Mouse (Mus musculus) lung, adult 18-20 months (tissue): Measurements from ENCODE around the gene Neu1.
"Not testable (repeated sequence)": the region's sequence is repeated elsewhere in the genome, so short reads cannot be mapped to it uniquely, and the experiment has no call there.

Experiments used
- DNase-seq, 2 experiments: peaks; one replicate each; pipeline ENCODE4 v3.0.0; 2022; ENCODE audit warnings: mixed read lengths in 2 of 2

Gene Neu1

DNA sequence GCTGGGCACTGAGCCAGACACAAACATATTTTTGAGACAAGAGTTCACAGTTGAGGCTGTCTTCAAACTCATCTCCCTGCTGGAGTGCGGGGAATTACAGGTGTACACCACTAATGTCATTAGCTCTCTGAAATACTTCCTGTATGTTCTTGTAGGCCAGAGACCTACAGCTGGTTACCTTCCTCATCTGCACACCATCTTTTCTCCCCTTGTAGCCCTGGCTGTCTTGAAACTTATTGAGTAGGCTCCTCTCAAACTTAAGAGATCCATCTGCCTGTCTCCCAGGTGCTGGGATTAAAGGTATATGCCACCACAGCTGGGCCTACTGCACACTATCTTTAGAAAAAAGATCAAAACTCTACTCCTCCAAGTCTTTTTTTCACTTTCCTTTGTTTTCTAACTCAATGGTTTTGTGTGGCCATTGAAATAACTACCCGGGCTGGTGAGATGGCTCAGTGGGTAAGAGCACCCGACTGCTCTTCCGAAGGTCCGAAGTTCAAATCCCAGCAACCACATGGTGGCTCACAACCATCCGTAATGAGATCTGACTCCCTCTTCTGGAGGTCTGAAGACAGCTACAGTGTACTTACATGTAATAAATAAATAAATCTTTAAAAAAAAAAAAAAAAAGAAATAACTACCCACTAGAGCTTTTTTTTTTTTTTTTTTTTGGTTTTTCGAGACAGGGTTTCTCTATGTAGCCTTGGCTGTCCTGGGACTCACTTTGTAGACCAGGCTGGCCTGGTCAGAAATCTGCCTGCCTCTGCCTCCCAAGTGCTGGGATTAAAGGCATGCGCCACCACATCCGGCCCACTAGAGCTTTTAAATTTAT, 17.9 kb downstream of the Neu1 start:
- not testable (repeated sequence) for DNase-seq

DNA sequence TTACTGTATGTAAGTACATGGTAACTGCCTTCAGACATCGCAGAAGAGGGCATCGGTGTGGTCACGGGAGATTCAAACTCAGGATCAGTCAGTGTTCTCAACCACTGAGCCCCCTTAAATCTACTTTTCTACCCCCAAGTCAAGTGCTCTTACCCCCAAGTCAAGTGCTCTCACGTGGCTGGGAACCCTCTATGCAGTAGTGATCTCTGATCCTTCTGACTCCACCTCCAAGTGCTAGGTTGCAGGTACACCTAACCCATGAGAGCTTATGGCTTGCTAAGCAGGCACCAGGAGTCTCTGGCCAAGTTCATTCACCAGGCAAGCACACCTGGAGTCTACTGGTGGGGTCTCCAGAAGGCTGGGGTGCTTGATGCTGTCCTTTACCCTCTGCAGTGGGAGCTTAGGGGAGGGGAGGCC, 18.5 kb downstream of the Neu1 start:
- DNase-seq: no peak

DNA sequence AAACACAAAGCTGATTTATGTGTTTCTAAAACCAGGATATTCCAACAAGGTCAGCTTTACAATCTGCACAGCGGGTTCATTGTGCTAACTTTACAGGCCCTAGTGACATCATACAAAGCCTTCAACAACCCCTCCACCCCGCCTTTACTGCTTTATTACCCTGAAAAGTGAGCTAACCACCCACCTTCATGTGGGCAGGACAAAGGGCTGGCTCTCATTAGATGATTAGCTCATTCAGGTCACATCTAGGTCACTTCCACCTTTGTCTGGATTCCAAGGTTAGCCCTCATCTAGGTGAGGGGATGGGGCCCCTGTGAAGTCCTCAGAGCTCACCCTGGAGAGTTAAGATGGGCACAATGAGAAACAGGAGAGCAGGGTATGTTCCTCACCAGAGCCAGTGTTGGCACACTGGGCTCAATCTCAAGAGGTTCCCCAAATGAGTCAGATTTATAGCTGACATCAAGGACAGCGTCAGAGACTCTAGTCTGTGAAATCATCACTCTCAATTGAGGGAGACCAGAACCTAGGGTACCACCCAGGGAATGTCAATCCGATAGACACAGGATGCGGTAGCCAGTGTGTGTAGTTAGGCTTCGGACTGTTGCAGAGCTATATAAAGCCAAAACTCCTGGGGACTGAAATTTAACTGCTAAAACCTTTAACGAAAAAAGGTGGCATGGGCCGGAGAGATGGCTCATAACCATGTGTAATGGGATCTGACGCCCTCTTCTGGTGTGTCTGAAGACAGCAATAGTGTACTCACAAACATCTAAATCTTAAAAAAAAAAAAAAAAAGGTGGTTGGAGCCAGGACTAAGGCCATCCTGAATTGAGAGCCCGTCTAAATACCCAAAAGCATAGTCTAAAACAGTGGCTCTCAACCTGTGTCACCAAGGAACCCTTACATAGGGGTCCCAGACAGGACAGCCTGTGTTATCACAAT, 19.7 kb downstream of the Neu1 start:
- no peak for DNase-seq

DNA sequence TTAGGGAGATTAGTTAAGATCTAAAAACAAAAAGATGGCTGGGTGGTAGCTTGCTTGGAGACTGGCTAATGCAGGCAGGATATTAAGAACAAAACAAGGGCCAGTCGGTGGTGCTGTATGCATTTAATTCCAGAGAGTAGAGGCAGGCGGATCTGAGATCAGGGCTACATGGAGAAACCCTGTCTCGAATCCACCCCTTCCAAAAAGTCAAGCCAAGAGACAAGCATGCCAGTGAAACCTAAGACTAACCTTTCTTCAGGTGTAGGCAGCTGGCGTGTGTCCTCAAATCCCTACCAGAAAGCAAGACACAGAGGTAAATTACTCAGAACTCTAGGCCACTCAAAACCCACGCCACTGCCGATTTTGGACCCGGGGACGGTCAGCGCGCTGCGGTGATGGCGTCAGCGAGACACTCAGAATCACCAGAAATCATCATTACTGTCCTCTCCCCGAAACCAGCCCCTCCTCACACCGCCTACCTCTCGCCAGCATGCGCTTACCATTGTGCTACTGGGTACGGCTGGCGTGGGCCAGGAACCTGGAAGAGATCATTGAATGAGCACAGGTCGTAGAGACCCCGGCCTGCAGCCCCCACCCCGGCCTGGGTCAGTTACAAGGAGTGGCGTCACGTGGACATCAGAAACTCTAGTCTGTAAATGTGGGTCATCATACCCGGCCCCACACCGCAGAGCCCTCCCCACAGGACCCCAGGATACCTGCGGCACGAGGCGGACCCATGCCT, 20.8 kb downstream of the Neu1 start:
- no peak for DNase-seq

DNA sequence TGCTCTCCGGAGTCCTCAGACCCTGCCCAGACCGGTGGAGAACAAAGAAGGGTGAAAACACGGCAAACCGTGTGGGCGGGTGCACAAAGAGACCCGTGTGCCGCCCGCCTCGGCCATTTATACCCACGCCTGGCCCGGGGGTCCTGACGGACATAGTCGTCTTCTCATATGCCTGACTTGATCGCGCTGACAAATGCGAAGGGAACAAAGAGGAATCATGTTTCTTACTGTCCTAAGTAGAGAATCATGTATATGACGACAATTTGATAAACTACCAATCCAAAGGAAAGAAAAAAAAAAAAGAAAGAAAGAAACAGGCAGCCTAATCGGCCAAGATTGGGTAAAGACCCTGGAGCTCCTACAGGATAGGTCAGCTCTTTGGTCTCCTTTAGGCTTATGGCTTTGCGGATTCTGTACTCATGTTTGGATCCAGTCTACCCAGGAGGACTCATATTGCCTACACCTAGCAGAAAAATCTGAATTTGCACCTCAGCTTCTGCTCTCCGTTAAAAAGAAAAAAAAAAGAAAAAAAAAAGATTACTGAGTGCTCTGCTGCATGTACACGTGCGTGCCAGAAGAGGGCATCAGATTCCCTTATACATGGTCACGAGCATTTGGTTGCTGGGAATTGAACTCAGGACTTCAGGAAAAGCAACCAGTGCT, 21.5 kb downstream of the Neu1 start:
- peak; percentile 74 to 77 for DNase-seq

DNA sequence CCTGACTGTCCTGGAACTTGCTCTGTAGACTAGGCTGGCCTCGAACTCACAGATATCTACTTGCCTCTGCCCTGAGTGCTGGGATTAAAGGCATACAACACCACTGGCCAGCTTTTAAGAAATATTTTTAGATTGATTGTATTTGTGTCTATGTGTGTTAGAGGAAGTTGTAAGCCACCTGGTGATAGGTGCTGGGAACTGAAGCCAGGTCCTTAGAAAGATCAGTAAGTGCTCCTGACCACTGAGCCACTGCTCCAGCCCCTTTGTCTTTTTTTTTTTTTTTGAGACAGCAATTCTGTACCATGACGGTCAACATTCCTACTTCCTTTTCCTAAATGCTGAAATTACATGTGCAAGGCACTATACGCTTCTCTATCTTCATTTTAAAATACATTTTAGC, 22.2 kb downstream of the Neu1 start:
- no peak for DNase-seq

DNA sequence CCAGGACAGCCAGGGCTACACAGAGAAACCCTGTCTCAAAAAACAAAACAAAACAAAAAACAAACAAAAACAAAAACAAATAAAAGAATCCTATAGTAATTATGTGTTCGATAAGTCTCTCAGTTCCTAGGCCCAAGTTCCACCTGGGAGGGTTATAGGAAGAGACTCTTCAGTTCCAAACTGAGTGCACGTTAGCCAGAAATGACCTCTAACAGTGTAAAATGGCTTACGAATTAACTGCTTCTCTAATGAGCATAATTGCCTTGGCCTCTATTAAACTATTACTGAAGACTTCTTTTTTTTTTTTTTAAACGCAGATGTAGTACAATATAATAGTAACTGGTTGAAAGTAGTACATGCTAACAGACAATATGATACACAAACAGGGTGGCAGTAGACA, 22.9 kb downstream of the Neu1 start:
- DNase-seq: no peak

DNA sequence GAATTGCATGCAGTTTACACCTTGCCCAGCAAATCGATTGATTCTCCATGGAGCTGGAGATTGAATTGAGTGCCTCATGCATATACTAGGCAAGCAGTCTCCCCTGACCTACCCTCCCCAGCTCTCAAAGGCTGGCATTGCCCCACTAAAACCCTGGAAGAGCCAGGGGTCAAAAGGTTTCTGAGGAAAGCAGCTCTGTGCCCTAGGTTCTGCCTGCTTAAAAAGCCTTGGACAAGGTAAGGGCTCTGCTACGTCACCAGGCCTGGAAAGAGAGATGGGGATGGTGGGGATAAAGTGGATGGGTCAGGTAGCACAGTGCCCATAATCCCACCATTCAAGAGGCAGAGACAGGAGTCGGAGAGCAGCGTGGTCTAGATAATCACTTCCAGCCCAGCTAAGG, 23.8 kb downstream of the Neu1 start:
- DNase-seq: no peak

DNA sequence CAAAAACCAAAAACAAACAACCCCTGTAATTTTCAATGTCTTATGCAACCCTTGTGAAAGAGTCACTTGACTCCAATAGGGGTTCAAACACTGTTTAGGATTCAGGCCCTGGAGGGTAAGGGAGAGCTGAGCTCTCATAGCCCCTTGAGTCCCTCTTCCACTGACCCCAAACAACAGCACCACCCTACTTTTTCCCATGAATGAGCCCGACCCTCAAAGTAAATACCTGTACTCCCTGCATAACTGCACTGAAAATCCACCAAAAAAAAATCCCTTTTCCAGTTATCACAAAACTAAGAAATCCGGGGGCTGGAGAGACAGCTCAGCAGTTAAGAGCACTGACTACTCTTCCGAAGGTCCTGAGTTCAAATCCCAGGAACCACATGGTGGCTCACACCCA, 24.8 kb downstream of the Neu1 start:
- DNase-seq: no peak

DNA sequence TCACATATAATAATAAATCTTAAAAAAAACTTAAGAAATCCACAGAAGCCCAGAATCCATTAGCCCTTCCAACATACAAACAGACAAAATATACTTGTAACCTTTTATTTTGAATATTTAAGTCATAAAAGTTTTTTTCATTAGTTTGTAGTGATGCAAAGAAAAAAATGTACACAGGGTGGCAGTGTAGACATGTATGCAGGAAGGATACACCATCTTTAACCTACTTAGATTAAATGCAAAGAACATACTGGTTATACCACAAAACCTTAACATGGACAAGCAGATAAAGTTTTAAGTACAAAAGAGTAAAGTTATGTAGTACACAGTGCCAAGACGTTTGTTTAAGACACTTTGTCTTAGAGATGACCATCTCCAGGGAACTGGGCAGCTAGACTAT, 25.3 kb downstream of the Neu1 start:
- no peak for DNase-seq

DNA sequence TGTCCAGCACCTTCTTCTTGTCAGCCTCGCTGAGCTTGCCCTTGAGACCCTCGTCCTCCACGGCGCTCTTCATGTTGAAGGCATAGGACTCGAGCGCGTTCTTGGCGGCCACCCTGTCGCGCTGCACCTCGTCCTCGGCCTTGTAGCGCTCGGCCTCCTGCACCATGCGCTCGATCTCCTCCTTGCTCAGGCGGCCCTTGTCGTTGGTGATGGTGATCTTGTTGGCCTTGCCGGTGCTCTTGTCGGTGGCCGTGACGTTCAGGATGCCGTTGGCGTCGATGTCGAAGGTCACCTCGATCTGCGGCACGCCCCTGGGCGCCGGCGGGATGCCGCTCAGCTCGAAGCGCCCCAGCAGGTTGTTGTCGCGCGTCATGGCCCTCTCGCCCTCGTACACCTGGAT, 26.2 kb downstream of the Neu1 start:
- not testable (repeated sequence) for DNase-seq

DNA sequence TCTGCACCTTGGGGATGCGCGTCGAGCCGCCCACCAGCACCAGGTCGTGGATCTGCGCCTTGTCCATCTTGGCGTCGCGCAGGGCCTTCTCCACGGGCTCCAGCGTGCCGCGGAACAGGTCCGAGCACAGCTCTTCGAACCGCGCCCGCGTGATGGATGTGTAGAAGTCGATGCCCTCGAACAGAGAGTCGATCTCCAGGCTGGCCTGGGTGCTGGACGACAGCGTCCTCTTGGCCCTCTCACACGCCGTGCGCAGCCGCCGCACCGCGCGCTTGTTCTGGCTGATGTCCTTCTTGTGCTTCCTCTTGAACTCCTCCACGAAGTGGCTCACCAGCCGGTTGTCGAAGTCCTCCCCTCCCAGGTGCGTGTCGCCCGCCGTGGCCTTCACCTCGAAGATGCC, 26.9 kb downstream of the Neu1 start:
- not testable (repeated sequence) for DNase-seq

DNA sequence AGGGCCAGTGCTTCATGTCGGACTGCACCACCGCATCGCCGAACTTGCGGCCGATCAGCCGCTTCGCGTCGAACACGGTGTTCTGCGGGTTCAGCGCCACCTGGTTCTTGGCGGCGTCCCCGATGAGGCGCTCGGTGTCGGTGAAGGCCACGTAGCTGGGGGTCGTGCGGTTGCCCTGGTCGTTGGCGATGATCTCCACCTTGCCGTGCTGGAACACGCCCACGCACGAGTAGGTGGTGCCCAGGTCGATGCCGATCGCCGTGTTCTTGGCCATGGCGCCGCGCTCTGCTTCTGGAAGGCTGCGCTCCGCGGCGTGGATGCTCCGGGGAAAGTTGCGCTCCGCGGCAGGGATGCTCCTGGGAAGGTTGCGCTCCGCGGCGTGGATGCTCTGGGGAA, 27.7 kb downstream of the Neu1 start:
- DNase-seq: not testable (repeated sequence)

DNA sequence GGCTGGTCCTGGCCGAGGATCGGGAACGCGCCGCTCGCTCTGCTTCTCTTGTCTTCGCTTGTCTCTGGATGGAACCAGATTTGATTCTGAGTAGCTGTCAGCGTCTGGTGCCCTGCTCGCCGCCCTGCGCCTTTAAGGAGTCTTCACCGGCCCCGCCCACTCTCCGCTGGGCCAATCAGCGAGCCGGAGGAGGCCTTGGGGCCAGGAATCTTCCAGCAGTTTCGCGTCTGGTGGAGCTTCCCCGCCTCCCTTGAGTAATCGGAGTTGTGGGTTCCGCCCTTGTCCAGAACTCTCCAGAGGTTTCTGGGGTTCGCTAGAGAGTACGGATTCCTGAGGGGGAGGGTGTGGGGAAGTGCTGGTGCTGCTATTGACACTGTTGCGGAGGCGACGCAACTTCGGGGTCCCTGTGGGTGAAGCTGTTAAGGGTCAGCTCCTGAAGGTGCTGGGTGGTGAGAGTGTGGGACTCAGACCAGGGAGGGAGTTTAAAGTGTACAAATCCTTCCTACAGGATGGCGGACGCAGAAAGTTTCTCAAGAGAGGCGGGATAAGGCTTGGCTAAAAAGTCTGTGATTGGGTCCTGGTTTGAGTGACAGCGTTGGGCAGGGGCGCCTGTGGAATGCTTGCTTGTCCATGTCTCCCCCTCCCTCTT, 28.2 kb downstream of the Neu1 start, which contains the start of gene Hspa1b:
Hspa1b (minus strand) TSS at position 109 of the 649 bp plus-strand sequence.
- DNase-seq: peak; percentile 92 to 93

DNA sequence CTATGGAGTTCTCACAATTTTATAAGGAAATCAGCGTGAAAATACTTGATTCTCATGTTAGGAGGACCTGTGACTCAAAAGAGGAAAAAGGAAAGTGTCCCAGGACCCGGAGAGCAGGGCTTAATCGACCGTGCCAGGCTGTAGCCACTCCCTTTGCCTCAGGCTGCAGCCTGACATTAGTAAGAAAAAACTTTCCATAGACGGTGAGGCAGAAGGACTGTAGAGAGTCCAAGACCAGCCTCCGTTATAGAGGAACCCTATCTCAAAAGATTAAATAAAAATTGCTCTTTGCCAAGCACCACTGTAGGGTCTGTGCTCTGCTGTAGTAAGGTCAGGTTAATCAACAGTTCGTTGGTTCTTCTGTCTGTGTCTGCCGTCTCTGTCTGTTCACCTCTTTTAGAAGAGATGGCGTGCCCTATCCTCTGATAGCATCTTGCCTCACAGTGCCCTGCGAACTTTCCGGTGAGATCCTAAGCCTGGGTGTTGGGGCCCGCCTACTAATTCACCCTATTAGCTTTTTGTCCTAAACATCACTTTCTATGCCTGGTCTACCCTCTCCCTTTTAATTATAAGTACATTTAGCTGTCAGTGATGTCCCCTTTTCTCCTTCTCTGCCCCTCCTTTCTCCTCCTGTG, 28.9 kb downstream of the Neu1 start:
- peak; percentile 50 to 69 for DNase-seq

DNA sequence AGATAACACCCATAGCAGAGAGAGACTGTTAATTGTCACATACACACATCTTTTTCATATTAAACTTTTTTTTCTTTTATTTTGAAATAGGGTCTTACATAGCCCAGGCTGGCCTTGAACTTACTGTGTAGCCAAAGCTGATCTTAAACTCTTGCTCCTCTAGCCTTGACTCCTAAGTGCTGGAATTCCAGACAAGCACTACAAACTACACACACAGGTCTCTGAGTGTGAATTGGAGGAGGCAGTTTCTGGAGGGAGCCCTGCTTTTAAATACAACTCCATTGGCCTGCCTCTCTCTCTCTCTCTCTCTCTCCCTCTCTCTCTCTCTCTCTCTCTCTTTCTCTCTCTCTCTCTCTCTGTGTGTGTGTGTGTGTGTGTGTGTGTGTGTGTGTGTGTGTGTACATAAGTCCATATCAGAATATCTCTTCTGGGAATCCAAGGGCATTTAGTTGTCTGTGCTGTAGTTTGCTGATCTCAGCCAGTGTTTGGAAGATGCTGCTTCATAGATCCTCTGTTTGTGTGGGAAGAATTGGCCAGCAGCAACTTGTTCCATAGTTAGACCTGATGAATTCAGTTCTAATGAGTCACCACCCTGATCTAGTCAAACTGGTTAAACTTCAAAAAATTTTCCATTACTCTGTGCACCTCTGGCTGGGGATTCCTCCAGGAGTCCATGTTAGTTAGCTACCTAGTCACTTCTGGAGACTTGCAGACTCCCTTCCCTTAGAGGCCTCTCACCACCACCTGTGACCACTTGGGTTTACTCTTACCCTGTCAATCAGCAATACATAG, 29.8 kb downstream of the Neu1 start:
- DNase-seq: peak in 1 of 2 experiments; percentile 44

DNA sequence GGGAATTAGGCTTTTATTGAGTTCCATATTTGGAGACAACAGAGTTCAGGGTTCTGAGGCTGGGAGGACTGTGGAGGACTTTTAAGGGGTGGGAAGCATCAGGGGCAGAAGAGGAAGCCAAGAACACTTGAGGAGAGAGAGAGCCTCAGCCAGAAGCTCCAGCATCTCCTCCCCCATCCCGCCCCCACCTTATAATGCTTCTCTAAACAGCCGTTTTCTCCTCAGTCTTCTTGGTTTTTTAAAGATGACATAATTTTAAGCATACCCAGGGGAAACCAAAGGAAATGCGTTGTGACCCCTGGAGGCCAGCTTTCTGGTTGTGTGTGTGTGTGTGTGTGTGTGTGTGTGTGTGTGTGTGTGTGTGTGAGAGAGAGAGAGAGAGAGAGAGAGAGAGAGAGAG, 31.1 kb downstream of the Neu1 start:
- DNase-seq: no peak

DNA sequence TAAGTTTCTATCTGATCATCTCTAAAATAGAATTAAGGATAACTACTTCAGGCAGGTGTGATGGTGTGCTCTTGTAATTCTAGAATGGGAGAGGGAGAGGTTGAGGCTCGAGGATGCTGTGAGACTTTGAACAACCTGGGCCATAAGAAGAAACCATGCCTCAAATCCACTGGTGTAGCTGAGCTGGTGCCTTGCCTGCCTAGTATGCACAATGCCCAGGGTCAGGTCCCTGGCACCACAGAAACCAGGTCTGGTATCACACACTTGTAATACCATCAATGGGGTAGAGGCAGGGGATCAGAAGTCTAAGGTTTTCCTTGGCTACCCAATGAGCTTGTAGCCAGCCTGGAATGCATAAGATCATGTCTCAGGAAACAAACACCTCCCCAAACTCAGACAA, 31.8 kb downstream of the Neu1 start:
- no peak for DNase-seq

DNA sequence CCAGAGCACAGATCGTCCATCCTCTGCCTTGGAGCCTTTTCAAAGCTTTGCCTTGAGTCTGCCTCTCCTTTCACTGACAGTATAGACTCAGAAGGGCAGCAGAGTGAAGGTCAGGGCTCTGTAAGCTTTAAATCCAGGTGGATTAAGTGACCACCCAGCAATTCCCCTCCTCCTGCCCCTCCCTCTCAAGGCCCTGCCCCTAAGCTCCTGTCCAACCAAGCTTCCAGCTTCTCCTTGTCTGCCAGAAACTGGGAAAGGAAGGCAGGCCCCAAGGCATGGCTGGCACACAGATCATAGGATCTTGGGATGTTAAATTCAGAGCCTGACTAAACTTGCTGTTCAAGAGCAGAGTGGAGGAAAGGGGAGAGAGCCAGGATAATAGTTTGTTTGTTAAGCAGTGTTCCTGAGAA, 33.6 kb downstream of the Neu1 start:
- DNase-seq: no peak

DNA sequence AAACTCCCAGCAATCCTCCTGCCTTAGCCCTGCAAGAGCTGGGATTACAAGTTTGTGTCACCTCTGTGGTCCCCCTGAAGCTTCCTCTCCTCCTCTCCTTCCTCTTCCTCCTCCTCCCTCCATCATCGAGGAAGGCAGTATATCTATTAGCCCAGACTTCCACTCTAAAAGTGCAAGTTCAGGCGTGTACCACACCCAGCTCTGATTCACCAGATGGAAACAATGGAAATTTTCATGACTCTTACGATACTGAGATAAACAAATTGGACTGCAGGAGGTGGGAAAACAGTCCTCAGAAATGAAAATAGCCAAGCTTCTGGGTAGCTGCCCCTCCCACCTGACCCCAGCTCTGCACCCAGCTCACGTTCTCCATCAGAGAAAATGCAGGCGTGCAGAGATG, 34.6 kb downstream of the Neu1 start:
- no peak for DNase-seq

DNA sequence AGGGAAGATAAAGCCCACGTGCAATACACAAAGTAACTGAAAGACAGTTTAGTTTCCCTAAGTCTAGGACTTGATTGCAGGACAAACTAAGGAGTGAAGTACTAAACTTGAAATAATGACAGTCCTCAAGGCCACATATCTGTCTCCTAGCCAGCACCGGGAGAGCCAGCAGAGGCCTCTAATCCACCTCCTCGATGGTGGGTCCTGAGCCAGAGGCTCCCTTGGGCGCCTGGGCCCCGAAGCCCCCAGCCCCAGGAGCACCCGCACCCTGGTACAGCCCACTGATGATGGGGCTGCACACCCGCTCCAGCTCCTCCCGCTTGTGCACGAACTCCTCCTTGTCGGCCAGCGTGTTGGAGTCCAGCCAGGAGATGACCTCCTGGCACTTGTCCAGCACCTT, 38.8 kb downstream of the Neu1 start, which contains the start of gene Gm20481:
Gm20481 (plus strand) TSS at position 91 of the 400 bp plus-strand sequence.
- DNase-seq: not testable (repeated sequence)
